Mouse (Mus musculus) neural tube, embryonic 11.5 days (tissue): ENCODE data around the gene Kpna7. TPM values are rescaled to one million over a fixed set of nuclear protein-coding genes. Genes with fewer than 3 reads are reported as not detected.
"Not testable (repeated sequence)": the region's sequence is repeated elsewhere in the genome, so short reads cannot be mapped to it uniquely, and the experiment has no call there.

Source experiments
- ATAC-seq: fragments of 200-750 bp; cut with Nextera tagmentation; 2 replicates; pipeline ENCODE4 v1.8.0; 2017; ENCODE audit warnings: moderate number of reproducible peaks, mild to moderate bottlenecking, moderate TSS enrichment, moderate library complexity; ENCODE audit not compliant: insufficient read depth, low FRiP score, low TSS enrichment
- DNase-seq: peaks from one replicate; pipeline ENCODE4 v3.0.0-alpha.2; 2015; ENCODE audit warnings: low spot score
- H3K27ac ChIP-seq: fragments of 300-500 bp; sonication (generic); 2 replicates; pipeline ENCODE4 v1.5.1; 2014; ENCODE audit warnings: low read depth, mild to moderate bottlenecking, low read length
- H3K27me3 ChIP-seq: fragments of 300-500 bp; sonication (generic); 2 replicates; pipeline ENCODE4 v1.6.1; 2014; ENCODE audit warnings: mild to moderate bottlenecking, low read length, mixed read lengths; ENCODE audit not compliant: control insufficient read depth, insufficient read depth
- H3K36me3 ChIP-seq: fragments of 300-500 bp; sonication (generic); 2 replicates; pipeline ENCODE4 v1.6.1; 2014; ENCODE audit warnings: mild to moderate bottlenecking, low read length, moderate library complexity, mixed read lengths; ENCODE audit not compliant: control insufficient read depth, insufficient read depth
- H3K4me1 ChIP-seq: fragments of 300-500 bp; sonication (generic); 2 replicates; pipeline ENCODE4 v1.6.1; 2014; ENCODE audit warnings: low read length, mixed read lengths; ENCODE audit not compliant: control insufficient read depth, insufficient read depth
- H3K4me2 ChIP-seq: fragments of 300-500 bp; sonication (generic); 2 replicates; pipeline ENCODE4 v1.6.1; 2014; ENCODE audit warnings: low read depth, mild to moderate bottlenecking, moderate library complexity
- H3K4me3 ChIP-seq: fragments of 300-500 bp; sonication (generic); 2 replicates; pipeline ENCODE4 v1.5.1; 2014; ENCODE audit warnings: low read depth, low read length
- H3K9ac ChIP-seq: fragments of 300-500 bp; sonication (generic); 2 replicates; pipeline ENCODE4 v1.6.1; 2014; ENCODE audit warnings: mild to moderate bottlenecking, low read length
- H3K9me3 ChIP-seq: fragments of 300-500 bp; sonication (generic); 2 replicates; pipeline ENCODE4 v1.6.1; 2016; ENCODE audit warnings: low read length; ENCODE audit not compliant: control insufficient read depth
- WGBS: fragments of 180-500 bp; shearing (Covaris S2); extraction: QIAGEN DNeasy Blood & Tissue Kit; methylation state at CpG from one replicate; pipeline ENCODE4 v1.1.7; 2014; 5-methylcytosine and 5-hydroxymethylcytosine counted together
- polyA plus RNA-seq: library from polyadenylated mRNA; unstranded; fragments of >200 nt; fragmentation: Nextera tagmentation; extraction: Ambion mirVana; gene quantifications from 2 replicates; pipeline ENCODE4 v1.2.1, GENCODE M21; 2014

Gene Kpna7
- polyA plus RNA-seq, 1 experiment from 2014 or later: not detected

- H3K4me1 ChIP-seq, H3K9me3 ChIP-seq, H3K27me3 ChIP-seq, H3K9ac ChIP-seq, H3K4me3 ChIP-seq, H3K4me2 ChIP-seq, ATAC-seq, H3K27ac ChIP-seq, DNase-seq, H3K36me3 ChIP-seq: not testable (repeated sequence)
- WGBS: 67% methylated on average over 1 of the region's 1 CpGs
Observed at GRCm38 (mm10) chr5:145030476-145030875, 53.4 kb downstream of the Kpna7 start.

DNA sequence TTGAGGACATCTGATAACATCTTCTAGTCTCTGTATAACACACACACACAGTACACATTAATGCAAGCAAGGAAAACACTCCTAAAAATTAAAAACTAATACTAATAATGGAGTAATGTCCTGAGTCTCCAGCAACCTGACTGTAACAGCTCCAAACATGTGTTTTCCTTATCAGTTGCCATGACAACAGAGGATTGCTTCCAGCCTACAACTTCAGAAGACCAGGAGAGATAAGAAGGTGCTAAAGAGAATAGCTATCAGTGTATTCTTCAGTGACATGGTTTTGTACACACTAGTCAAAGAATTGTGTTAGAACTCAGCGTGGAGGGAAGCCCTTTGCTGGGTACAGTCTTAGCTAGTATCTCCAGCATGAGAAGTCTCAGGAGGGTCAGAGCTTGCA lies 63.1 kb downstream of the Kpna7 start:
- not testable (repeated sequence) for ATAC-seq, H3K27ac ChIP-seq, DNase-seq, H3K27me3 ChIP-seq, H3K36me3 ChIP-seq, H3K9me3 ChIP-seq, H3K4me1 ChIP-seq, H3K9ac ChIP-seq, H3K4me3 ChIP-seq, H3K4me2 ChIP-seq
- WGBS: 94% methylated on average over 1 of the region's 1 CpGs

GRCm38 (mm10) chr5:145020254-145020653 lies 63.6 kb downstream of the Kpna7 start:
- H3K4me3 ChIP-seq: not testable (repeated sequence)
- 41% methylated on average over 1 of the region's 1 CpGs for WGBS

DNA sequence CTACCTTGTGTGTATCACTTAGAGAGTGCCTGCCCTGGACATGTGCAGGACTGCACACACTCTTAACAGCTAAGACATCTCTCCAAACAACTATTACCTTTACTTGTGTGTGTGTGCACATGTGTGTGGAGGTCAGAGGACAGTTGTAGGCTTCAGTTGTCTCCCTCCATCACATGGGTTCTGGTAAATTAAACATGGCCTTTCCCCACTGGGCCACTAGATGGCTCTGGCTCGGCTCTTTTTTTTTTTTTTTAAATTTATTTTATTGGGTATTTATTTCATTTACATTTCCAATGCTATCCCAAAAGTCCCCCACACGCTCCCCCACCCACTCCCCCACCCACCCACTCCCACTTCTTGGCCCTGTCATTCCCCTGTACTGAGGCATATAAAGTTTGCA lies 67.1 kb downstream of the Kpna7 start:
- H3K27ac ChIP-seq, H3K9ac ChIP-seq, ATAC-seq, H3K4me3 ChIP-seq, H3K9me3 ChIP-seq, H3K36me3 ChIP-seq, DNase-seq, H3K4me1 ChIP-seq, H3K4me2 ChIP-seq, H3K27me3 ChIP-seq: not testable (repeated sequence)
- 33% methylated on average over 1 of the region's 2 CpGs for WGBS

More at GRCm38 (mm10) chr5:145020254-145020653, 63.6 kb downstream of the Kpna7 start:
- not testable (repeated sequence) for H3K27me3 ChIP-seq, H3K9me3 ChIP-seq, H3K4me1 ChIP-seq, DNase-seq, ATAC-seq, H3K9ac ChIP-seq, H3K36me3 ChIP-seq, H3K27ac ChIP-seq, H3K4me2 ChIP-seq

DNA sequence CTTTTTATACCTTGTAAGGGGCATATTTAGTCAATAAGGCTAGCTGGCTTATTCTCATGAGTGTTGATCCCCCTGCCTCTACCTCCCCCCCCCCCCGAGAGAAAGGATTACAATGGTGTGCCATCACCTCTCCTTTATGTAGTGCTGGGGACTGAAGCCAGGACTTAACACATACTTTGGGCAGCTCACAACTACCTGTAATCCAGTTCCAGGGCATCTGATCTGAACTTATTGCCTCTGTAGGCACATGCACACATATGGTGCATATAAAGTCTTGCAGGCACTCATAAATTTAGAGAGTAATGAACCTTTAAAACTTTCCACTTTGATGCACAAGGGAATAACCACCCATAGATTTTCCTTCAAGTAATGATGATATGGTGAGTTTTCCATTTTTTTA lies 69.6 kb downstream of the Kpna7 start:
- Histone ChIP-seq H3K9ac (no peak overlapping the region), H3K4me1 (no peaks in the 10 kb centered on the region), H3K9me3 (no peaks in the 10 kb centered on the region), H3K27me3 (no peaks in the 10 kb centered on the region), H3K4me2 (no peak overlapping the region), H3K36me3 (no peaks in the 10 kb centered on the region), H3K4me3 (no peak overlapping the region), H3K27ac (no peak overlapping the region)
- ATAC-seq (no peak), DNase-seq (no peak)
- WGBS: 86% methylated on average over 1 of the region's 1 CpGs

- Histone ChIP-seq H3K27ac (no peak overlapping the region), H3K4me3 (no peak overlapping the region), H3K4me2 (no peak overlapping the region), H3K4me1 (no peaks in the 10 kb centered on the region), H3K9ac (no peak overlapping the region), H3K36me3 (no peaks in the 10 kb centered on the region), H3K27me3 (no peaks in the 10 kb centered on the region), H3K9me3 (no peaks in the 10 kb centered on the region)
- ATAC-seq (no peak), DNase-seq (no peak)
- 92% methylated on average over 15 of the region's 15 CpGs for WGBS
Observed at GRCm38 (mm10) chr5:145008878-145009659, 74.8 kb downstream of the Kpna7 start.

- H3K9ac ChIP-seq: no peak overlapping the region
- H3K9me3 ChIP-seq: no peaks in the 10 kb centered on the region
- no peaks in the 10 kb centered on the region for H3K4me1 ChIP-seq
- no peak overlapping the region for H3K4me3 ChIP-seq
- H3K4me2 ChIP-seq: no peak overlapping the region
- WGBS: 88% methylated on average over 6 of the region's 6 CpGs
- no peaks in the 10 kb centered on the region for H3K36me3 ChIP-seq
- DNase-seq: no peak
- no peak overlapping the region for H3K27ac ChIP-seq
- no peak for ATAC-seq
- H3K27me3 ChIP-seq: no peaks in the 10 kb centered on the region
Observed at GRCm38 (mm10) chr5:145005596-145005995, 78.2 kb downstream of the Kpna7 start.

DNA sequence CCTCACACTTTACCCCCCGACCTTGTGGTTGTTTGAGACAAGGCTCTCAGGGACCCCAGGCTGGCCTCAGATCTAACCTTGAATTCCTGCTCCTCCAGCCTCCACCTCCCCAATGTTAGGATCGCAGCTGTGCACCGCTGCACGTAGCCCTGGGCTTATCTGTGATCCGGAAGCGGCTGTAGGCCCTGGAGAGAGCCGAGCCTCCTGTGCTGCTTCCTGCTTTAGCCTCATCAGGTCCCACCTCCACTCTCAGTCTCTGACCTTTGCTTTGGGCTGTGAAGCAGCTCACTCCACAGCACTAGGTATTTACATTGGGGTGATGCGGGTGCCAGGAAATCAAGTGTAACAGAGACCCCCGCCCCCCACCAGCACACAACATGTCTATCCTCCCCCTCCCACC lies 79.3 kb downstream of the Kpna7 start:
- no peak for ATAC-seq
- no peak for DNase-seq
- no peaks in the 10 kb centered on the region for H3K4me1 ChIP-seq
- H3K36me3 ChIP-seq: no peaks in the 10 kb centered on the region
- H3K27ac ChIP-seq: no peak overlapping the region
- no peaks in the 10 kb centered on the region for H3K27me3 ChIP-seq
- H3K4me3 ChIP-seq: no peak overlapping the region
- H3K4me2 ChIP-seq: no peak overlapping the region
- no peak overlapping the region for H3K9ac ChIP-seq
- no peaks in the 10 kb centered on the region for H3K9me3 ChIP-seq
- 84% methylated on average over 9 of the region's 9 CpGs for WGBS

- no peaks in the 10 kb centered on the region for H3K9me3 ChIP-seq
- no peak overlapping the region for H3K9ac ChIP-seq
- H3K27ac ChIP-seq: no peak overlapping the region
- WGBS: 74% methylated on average over 3 of the region's 3 CpGs
- no peak overlapping the region for H3K4me3 ChIP-seq
- ATAC-seq (no peak), DNase-seq (no peak)
- no peaks in the 10 kb centered on the region for H3K36me3 ChIP-seq
- no peak overlapping the region for H3K4me2 ChIP-seq
- H3K27me3 ChIP-seq: no peaks in the 10 kb centered on the region
- H3K4me1 ChIP-seq: no peaks in the 10 kb centered on the region
Observed at GRCm38 (mm10) chr5:145003362-145003761, 80.5 kb downstream of the Kpna7 start.
